Mouse (Mus musculus) embryo, embryonic 10.5 days (tissue): Measurements from ENCODE around the gene Gm17657.
"Not testable (repeated sequence)": the region's sequence is repeated elsewhere in the genome, so short reads cannot be mapped to it uniquely, and the experiment has no call there.

Experiments
- DNase-seq: peaks from one replicate; pipeline ENCODE4 v3.0.0-alpha.2; 2015; ENCODE audit warnings: low spot score

Gene Gm17657

GRCm38 (mm10) chr17:29545241-29545640 is 4.2 kb downstream of the Gm17657 start:
- DNase-seq = no peak

- no peak for DNase-seq
These were observed 5.4 kb downstream of the Gm17657 start for GRCm38 (mm10) chr17:29544064-29544463.

DNA sequence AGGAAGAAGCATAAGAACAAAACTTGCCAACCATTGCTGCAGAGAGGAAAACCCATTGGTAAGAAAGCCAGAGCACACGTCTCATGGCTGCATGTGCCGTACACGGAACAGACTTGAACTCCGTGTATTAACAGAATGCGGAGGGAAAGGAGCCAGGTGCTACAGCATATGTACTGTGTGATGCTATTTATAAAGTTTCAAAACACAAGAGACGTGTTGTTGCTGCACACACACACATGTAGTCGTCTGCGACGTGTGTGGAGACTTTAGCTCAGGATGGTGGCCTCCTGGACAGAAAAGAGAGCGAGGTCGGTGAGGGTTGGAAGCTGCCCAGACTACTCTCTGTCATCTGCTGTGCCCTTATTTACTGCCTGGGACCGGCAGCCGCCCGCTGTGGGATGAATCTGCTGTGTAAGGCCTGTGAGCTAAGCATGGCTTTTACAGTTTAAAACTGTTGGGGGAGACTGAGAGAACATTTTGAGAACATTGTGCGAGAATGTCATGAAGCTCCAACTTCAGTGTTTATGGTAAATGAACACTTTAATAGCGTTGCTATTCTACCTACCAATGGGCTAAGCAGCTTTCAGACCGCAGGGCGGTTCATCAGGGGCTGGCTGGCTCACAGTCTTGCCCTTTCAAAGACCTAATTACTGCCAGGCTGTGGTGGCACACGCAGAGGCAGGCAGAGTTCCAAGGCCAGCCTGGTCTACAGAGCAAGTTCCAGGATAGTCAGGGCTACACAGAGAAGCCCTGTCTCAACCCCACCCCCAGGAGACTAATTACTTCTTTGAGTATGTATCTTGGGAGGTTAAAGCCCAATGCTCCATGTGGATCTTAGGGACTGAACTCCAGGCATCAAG is 6.4 kb downstream of the Gm17657 start:
- DNase-seq = no peak

- DNase-seq = no peak
These were observed 8.0 kb downstream of the Gm17657 start for GRCm38 (mm10) chr17:29541419-29541818.

DNA sequence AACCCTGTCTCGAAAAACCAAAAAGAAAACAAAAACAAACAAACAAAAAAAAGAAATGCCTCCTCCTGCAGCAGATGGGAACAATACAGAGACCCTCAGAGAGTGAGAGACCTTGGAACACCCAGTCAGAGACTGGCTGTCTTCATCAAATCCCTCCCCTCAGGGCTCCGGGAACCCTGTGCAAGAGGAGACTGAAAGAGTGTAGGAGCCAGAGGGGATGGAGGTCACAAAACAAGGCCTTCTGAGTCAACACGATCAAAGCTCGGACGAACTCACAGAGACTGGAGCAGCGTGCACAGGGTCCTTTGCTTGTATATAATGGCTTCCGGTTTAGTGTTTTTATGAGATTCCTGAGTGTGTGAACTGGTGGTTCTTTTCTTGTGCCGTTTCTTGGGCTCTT is 9.0 kb downstream of the Gm17657 start:
- DNase-seq = no peak

- DNase-seq = no peak
These were observed 15.6 kb downstream of the Gm17657 start for GRCm38 (mm10) chr17:29533866-29534265.

DNA sequence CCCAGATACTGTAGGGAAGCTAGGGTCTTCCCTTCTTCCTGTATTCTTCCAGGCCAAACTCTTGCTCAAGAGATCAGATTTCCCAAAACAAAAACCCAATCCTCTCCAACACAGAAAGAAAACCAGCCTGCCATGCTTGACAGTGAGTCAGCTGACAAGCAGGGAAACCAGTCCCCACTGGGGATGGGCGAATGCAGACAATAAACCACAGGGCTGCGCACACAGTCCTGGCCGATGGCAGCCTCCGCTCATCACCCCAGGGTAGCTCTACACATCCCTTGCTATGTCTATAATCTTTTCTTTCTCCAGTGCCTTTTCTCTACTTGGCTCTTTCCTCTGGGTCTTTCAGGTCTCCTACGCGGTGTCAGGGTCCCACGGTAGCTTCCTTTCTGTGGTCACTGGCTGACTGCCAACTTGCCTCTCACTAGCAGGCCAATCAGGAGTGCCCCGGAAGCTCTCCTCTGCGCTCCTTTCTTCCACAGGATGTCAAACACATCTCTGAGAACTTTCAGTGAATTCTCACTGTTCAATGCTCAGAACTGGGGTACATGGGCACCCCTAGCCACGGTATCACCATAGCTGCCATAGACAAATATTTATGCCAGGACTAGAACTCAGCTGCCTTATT is 17.6 kb downstream of the Gm17657 start:
- no peak for DNase-seq

DNA sequence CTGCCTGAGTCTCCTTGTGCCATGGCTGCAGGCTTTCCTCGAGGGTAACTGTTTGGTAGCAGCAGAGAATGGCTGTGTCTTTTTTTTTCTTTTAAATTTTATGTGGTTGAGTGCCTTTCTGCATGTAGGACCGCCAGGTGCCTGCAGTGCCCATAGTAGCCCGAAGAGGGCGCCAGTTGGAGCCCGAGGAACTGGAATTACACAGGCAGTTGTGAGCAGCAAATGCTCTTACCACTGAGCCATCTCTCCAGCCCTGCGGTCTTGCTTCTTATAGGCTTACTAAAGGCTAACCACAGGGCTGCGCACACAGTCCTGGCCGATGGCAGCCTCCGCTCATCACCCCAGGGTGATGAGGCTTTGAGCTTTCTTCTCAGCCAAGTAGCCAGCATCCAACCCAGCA is 18.2 kb downstream of the Gm17657 start:
- no peak for DNase-seq

- no peak for DNase-seq
These were observed 18.9 kb downstream of the Gm17657 start for GRCm38 (mm10) chr17:29530508-29530907.

GRCm38 (mm10) chr17:29528568-29529187 is 20.8 kb downstream of the Gm17657 start:
- peak; percentile 17 for DNase-seq

DNA sequence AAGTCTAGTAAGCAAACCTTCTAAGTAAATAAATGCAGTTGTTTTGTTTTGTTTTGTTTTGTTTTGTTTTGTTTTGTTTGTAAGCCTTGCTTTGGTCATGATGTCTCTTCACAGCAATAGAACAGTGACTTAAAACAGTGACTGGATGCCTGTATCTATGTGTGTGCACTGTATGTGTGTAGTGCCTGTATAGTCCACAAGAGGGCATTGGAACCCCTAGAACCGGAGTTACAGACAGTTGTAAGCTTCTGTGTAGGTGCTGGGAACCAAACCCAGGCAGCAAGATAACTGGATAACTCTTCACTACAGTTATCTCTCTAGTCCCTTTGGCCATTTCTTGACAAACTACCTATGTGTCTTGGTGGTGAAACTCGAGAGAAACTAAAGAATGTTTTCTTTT is 23.8 kb downstream of the Gm17657 start:
- no peak for DNase-seq

DNA sequence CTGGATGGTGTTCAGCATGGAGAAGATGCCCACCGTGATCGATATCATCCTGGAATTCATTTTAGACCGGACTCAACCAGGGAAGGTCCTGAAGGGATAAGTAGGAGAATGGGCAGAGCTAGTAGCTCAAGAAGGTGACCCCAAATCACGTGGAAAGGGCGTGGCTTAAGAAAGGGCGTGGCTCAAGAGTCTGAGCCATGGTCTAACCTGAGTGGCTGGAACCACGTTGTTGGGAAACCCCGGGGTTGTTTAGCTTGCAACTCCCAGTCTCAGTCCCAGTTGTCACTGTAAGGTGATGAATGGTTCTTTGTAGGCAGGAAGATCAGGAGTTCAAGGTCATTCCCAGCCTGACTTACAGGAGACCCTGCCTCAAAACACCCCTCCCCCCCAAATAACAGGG is 29.7 kb downstream of the Gm17657 start:
- DNase-seq = no peak

- not testable (repeated sequence) for DNase-seq
These were observed 30.8 kb downstream of the Gm17657 start for GRCm38 (mm10) chr17:29518665-29519064.

DNA sequence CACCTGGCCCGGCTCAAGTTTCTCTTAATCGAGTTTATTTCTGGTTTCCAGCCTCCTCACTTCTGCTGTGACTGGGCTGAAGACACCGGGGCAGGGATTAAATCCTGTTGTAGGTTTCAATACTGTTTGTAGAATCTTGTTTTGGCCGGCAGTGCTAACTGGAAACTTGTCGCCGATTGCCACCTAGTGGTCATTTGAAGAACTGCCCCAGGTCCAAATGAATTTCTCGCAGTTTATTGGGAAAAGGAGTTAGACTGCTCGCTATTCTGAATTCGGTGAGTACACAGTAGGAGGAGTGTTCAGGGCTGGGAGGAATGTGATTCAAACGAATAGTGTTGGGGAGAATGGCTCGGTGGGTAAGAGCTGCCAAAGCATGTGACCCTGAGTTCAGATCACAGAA is 35.0 kb downstream of the Gm17657 start:
- DNase-seq = peak; percentile 93

- DNase-seq = peak; percentile 85
These were observed 36.3 kb downstream of the Gm17657 start for GRCm38 (mm10) chr17:29513044-29513730.

DNA sequence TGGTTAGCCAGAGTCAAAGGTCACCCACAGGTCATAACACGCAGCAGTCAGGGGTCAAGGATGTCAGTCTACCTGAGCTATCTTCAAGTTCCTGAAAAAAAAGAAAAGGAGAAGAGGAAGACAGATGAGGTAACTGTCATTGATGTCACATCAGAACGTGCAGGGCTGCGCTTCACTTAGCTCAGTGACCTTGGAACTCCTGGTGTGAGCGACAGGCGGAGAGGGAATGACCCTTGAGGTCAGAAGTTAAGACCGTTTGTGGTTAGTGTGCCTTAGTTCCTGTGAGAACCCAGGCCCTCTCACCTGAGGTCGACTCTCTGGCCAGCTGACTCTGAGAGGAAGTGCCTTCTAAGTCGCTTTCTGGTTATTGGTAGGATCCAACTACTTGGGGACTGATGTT is 38.7 kb downstream of the Gm17657 start:
- DNase-seq = no peak

- no peak for DNase-seq
These were observed 40.4 kb downstream of the Gm17657 start for GRCm38 (mm10) chr17:29508927-29509608.

DNA sequence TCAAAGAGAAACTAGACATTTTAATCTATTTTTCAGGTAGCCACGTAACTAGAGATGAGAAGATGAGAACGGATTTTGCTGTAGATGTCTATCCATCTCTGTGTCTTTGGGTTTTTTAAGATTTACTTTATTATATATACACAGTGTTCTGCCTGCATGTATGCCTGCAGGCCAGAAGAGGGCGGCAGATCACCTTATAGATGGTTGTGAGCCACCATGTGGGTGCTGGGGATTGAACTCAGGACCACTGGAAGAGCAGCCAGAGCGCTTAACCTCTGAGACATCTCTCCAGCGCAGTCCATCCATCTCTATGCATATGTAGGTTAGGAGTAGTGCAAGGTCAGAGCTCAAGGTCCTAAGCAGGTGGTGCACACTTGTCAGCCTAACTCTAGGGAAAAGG is 45.7 kb downstream of the Gm17657 start:
- no peak for DNase-seq

- DNase-seq = no peak
These were observed 46.5 kb downstream of the Gm17657 start for GRCm38 (mm10) chr17:29502669-29503665.

GRCm38 (mm10) chr17:29502005-29502668 is 47.3 kb downstream of the Gm17657 start:
- no peak for DNase-seq
